Mouse (Mus musculus): ENCODE data around the gene Olfr119.
"Not testable (repeated sequence)": the region's sequence is repeated elsewhere in the genome, so short reads cannot be mapped to it uniquely, and the experiment has no call there.

Gene Olfr119
- long read RNA-seq, experiment 1: 0 reads
- long read RNA-seq, experiment 2: 0 reads

DNA sequence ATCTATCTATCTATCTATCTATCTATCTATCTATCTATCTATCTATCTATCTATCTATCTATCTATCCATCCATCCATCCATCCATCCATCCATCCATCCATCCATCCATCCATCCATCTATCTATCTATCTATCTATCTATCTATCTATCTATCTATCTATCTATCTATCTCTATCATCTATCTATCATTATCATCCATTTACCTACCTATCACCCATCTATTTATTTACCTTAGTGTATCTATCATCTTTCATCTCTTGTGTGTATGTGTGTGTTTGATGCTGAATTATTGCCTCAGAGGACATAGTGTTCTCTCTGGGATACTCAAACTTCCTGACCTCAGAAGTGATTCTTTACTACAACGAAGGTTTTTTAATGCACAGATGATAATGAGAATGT is at the start of gene Olfr119:
TSS of gene Olfr119 (plus strand) at position 301 of the 400 bp plus-strand sequence.
- intact Hi-C loops (cut with DNase I): not testable (repeated sequence)

DNA sequence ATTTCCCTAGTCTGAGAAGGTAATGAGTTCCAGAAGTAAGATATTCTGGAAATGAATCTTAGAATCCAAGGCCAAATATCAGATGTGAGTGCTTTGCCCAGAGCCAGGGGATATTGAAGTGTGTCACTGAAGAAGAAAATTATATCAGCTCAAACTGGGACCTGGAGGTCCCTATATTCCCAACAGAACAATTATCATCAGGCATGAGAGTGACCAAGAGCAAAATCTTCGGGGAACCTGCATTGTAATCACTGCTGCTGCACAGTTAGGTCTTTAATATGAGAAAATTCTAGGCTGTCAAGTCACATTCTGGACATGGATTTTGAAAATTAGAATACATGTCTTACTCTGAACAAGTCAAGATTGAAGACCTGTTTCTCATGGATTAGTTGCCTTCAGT is 32.7 kb upstream of the Olfr119 start, which contains the start of gene Olfr117:
TSS of gene Olfr117 (minus strand) at position 101 of the 400 bp plus-strand sequence.
- intact Hi-C loops (cut with DNase I): no loop called here

DNA sequence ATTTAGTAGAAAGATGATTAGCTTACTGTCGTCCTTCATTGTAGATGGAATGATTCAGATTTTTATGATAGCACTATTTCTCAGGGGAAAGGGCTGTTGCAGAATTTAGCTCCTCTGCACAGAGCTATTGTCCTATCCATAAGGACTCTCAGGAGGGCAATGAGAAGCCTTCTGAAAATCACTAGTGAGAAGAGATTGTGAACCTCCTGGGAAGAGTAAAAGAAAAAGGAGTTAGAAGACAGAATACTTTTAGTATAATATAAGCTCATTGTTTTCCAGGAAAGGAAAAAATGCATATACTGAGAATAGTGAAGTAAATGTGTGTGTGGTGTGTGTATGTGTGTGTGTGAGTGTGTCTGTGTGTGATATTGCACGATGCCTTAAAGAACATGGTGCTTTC is 29.7 kb upstream of the Olfr119 start, which contains the start of gene Olfr118:
TSS of gene Olfr118 (plus strand) at position 301 of the 400 bp plus-strand sequence.
- intact Hi-C loops (cut with DNase I): no loop called here

DNA sequence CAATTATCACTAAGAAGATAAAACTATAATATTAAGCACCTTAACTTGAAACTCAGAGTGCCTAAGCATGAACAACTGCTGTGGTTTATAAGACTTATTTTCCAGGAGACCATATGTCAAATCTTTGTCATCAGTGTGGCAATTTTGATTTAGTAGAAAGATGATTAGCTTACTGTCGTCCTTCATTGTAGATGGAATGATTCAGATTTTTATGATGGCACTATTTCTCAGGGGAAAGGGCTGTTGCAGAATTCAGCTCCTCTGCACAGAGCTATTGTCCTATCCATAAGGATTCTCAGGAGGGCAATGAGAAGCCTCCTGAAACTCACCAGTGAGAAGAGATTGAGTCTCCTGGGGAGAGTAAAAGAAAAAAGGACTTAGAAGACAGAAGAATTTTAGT is 25.1 kb downstream of the Olfr119 start, which contains the start of gene Olfr120:
TSS of gene Olfr120 (plus strand) at position 301 of the 400 bp plus-strand sequence.
- intact Hi-C loops (cut with DNase I): no loop called here

DNA sequence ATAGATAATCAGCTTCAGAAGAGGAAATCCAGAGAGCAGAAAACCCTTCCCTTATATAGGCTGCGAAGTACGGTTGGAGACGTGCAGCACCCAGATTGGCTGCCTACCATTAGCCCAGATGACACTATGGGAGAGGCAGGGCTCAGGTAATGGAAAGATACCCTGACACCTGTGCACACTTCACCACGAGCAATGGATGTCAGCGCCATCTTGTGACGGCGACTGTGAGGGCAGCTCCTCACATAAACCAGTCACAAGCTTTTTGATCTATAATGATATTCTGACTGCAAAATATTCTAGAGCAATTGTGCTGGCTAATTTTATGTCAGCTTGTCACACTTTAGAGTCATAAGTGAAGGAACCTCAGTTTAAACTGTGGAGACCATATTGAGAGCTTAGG is 41.7 kb downstream of the Olfr119 start:
- intact Hi-C loops (cut with DNase I): no loop called here
